Mouse (Mus musculus): Measurements from ENCODE around the gene Olfr887. TPM values are rescaled to one million over a fixed set of nuclear protein-coding genes. Genes with fewer than 3 reads are reported as not detected.

The Olfr887 gene
- polyA plus RNA-seq (2017; shearing (Covaris generic)): under 1 TPM in 1 of 2 experiments, not detected in 1; 0.34 TPM

GRCm38 (mm10) chr9:38083772-38084171 lies at the start of gene Olfr887:
Olfr887 (plus strand) TSS chr9:38084072.

GRCm38 (mm10) chr9:38046255-38046654 lies 37.6 kb upstream of the Olfr887 start, which contains the start of gene Olfr884:
Olfr884 (plus strand) TSS chr9:38046555.

GRCm38 (mm10) chr9:38061022-38061421 lies 22.9 kb upstream of the Olfr887 start, which contains the start of gene Olfr885:
Olfr885 (plus strand) TSS chr9:38061322.

GRCm38 (mm10) chr9:38107828-38108227 lies 24.0 kb downstream of the Olfr887 start, which contains the start of gene Olfr888:
Olfr888 (plus strand) TSS chr9:38108128.

GRCm38 (mm10) chr9:38114898-38115297 lies 31.0 kb downstream of the Olfr887 start, which contains the start of gene Olfr889:
Olfr889 (plus strand) TSS chr9:38115198.

Other genes starting within 250 kb of the Olfr887 start
- gene Olfr877, start 229.8 kb upstream of the Olfr887 start, polyA plus RNA-seq (2017; shearing (Covaris generic)): under 1 TPM in 1 of 2 experiments, not detected in 1; 0.16 TPM
- gene Olfr145, start 187.3 kb upstream of the Olfr887 start, polyA plus RNA-seq (2017; shearing (Covaris generic)): not detected
- gene Olfr878, start 166.2 kb upstream of the Olfr887 start, polyA plus RNA-seq (2017; shearing (Covaris generic)): under 1 TPM in 1 of 2 experiments, not detected in 1; 0.12 TPM
- gene Olfr881, start 92.2 kb upstream of the Olfr887 start, polyA plus RNA-seq (2017; shearing (Covaris generic)): under 1 TPM in 1 of 2 experiments, not detected in 1; 0.26 TPM
- gene Olfr883, start 58.3 kb upstream of the Olfr887 start, polyA plus RNA-seq (2017; shearing (Covaris generic)): not detected
- gene Olfr884, start 37.5 kb upstream of the Olfr887 start, polyA plus RNA-seq (2017; shearing (Covaris generic)): not detected
- gene Olfr885, start 22.8 kb upstream of the Olfr887 start, polyA plus RNA-seq (2017; shearing (Covaris generic)): not detected
- not detected for gene Olfr888, start 24.1 kb downstream of the Olfr887 start, polyA plus RNA-seq (2017; shearing (Covaris generic))
- gene Olfr889, start 31.1 kb downstream of the Olfr887 start, polyA plus RNA-seq (2017; shearing (Covaris generic)): under 1 TPM; 0.02 to 0.05 TPM
- under 1 TPM in 1 of 2 experiments, not detected in 1; 0.25 TPM for gene Olfr890, start 58.4 kb downstream of the Olfr887 start, polyA plus RNA-seq (2017; shearing (Covaris generic))
- not detected for gene Olfr891, start 96.7 kb downstream of the Olfr887 start, polyA plus RNA-seq (2017; shearing (Covaris generic))
- not detected for gene Olfr893, start 124.3 kb downstream of the Olfr887 start, polyA plus RNA-seq (2017; shearing (Covaris generic))
- gene Olfr894, start 134.0 kb downstream of the Olfr887 start, polyA plus RNA-seq (2017; shearing (Covaris generic)): not detected
- under 1 TPM in 1 of 2 experiments, not detected in 1; 0.11 TPM for gene Olfr143, start 168.7 kb downstream of the Olfr887 start, polyA plus RNA-seq (2017; shearing (Covaris generic))
- gene Olfr895, start 183.8 kb downstream of the Olfr887 start, polyA plus RNA-seq (2017; shearing (Covaris generic)): under 1 TPM in 1 of 2 experiments, not detected in 1; 0.18 TPM
- gene Olfr896-ps1, start 207.0 kb downstream of the Olfr887 start, polyA plus RNA-seq (2017; shearing (Covaris generic)): not detected
- gene Olfr25, start 245.0 kb downstream of the Olfr887 start, polyA plus RNA-seq (2017; shearing (Covaris generic)): not detected

All from activated CD4-positive, CD25-positive, alpha-beta regulatory T cell (primary cell).